Comparison of ENCODE assay signal across 13 mouse cellular contexts in genomic region chr4:88338130-88338529, GRCm38 (mm10).
DNase-seq lines count a peak whose midpoint lies in the region; ATAC-seq and TF ChIP-seq lines count a peak whose summit lies in the region.
"Had no signal": no experiment of that assay in that cellular context is flagged by ENCODE, and none has a peak within 500 bp of the region (broad histone marks: within the 10 kb centered on the region; RNA-seq: fewer than 3 reads in every experiment).

No protein-coding gene starts in this region.

- no peak for TF ChIP-seq EP300 in stomach, postnatal 0 days (optimal IDR thresholded peaks at IDR 0.05)

- H3K4me3 ChIP-seq in stomach, embryonic 15.5 days (replicated peaks), result no peak overlapping the region
- no peak overlapping the region for H3K4me3 ChIP-seq in stomach, postnatal 0 days (ENCODE audit: low read depth, low read length)
- no peak overlapping the region for H3K4me3 ChIP-seq in forebrain, postnatal 0 days (ENCODE audit: low read depth, low read length)
- H3K4me3 ChIP-seq in midbrain, embryonic 14.5 days (replicated peaks; ENCODE audit: low read depth, low read length), result no peak overlapping the region
- no peak overlapping the region for H3K4me3 ChIP-seq in thymus, adult 2 months (ENCODE audit: control insufficient read depth, insufficient read depth, low read length)
- H3K4me3 ChIP-seq: heart, embryonic 10.5 days had no signal

- H3K27ac ChIP-seq in stomach, embryonic 15.5 days, result peak overlapping the region; percentile 24; the same call in 1 of the 2 replicates
- H3K27ac ChIP-seq in stomach, postnatal 0 days (replicated peaks), result no peak overlapping the region
- no peak overlapping the region for H3K27ac ChIP-seq in forebrain, postnatal 0 days (ENCODE audit: low read depth, low read length)
- no peak overlapping the region for H3K27ac ChIP-seq in midbrain, embryonic 14.5 days (replicated peaks; ENCODE audit: low read depth, low read length)
- H3K27ac ChIP-seq in thymus, adult 2 months (ENCODE audit: control insufficient read depth, insufficient read depth, low read length), result no peak overlapping the region
- H3K27ac ChIP-seq: heart, embryonic 10.5 days; macrophage had no signal

- H3K36me3 ChIP-seq in stomach, embryonic 15.5 days, result no peaks in the 10 kb centered on the region
- no peaks in the 10 kb centered on the region for H3K36me3 ChIP-seq in stomach, postnatal 0 days (ENCODE audit: control insufficient read depth, insufficient read depth, low read length)
- no peaks in the 10 kb centered on the region for H3K36me3 ChIP-seq in forebrain, postnatal 0 days (ENCODE audit: insufficient read depth)
- H3K36me3 ChIP-seq in midbrain, embryonic 14.5 days (ENCODE audit: control insufficient read depth, insufficient read depth, low read length), result no peaks in the 10 kb centered on the region
- no peaks in the 10 kb centered on the region for H3K36me3 ChIP-seq in thymus, adult 2 months (ENCODE audit: control insufficient read depth, insufficient read depth, low read length)
- H3K36me3 ChIP-seq: heart, embryonic 10.5 days had no signal

- no peaks in the 10 kb centered on the region for H3K27me3 ChIP-seq in stomach, embryonic 15.5 days (replicated peaks)
- H3K27me3 ChIP-seq in stomach, postnatal 0 days (ENCODE audit: control insufficient read depth, insufficient read depth, low read length), result no peaks in the 10 kb centered on the region
- no peaks in the 10 kb centered on the region for H3K27me3 ChIP-seq in forebrain, postnatal 0 days (ENCODE audit: insufficient read depth, low read length)
- H3K27me3 ChIP-seq in midbrain, embryonic 14.5 days (ENCODE audit: control insufficient read depth, insufficient read depth, low read length), result no peaks in the 10 kb centered on the region
- H3K27me3 ChIP-seq in thymus, adult 2 months (ENCODE audit: control insufficient read depth, insufficient read depth, low read length), result no peaks in the 10 kb centered on the region

- WGBS in stomach, embryonic 15.5 days, result 58% methylated on average over 5 of the region's 5 CpGs
- 55% methylated on average over 5 of the region's 5 CpGs for WGBS in stomach, postnatal 0 days
- WGBS in forebrain, postnatal 0 days, result 24% methylated on average over 5 of the region's 5 CpGs
- 32% methylated on average over 5 of the region's 5 CpGs for WGBS in midbrain, embryonic 14.5 days
- 91% methylated on average over 5 of the region's 5 CpGs for WGBS in thymus, adult 2 months

- H3K4me1 ChIP-seq in stomach, embryonic 15.5 days, result no peaks in the 10 kb centered on the region
- no peaks in the 10 kb centered on the region for H3K4me1 ChIP-seq in stomach, postnatal 0 days (replicated peaks; ENCODE audit: control insufficient read depth, insufficient read depth)
- no peaks in the 10 kb centered on the region for H3K4me1 ChIP-seq in forebrain, postnatal 0 days (ENCODE audit: insufficient read depth)
- H3K4me1 ChIP-seq in midbrain, embryonic 14.5 days (ENCODE audit: control insufficient read depth, insufficient read depth, low read length), result 0 out of 2 replicates have a peak, but pooled peaks cover 5% of the 10 kb centered on the region
- no peaks in the 10 kb centered on the region for H3K4me1 ChIP-seq in thymus, adult 2 months (replicated peaks; ENCODE audit: control insufficient read depth, insufficient read depth, low read length)
- H3K4me1 ChIP-seq: heart, embryonic 10.5 days had no signal

- no peak overlapping the region for H3K4me2 ChIP-seq in stomach, embryonic 15.5 days
- no peak overlapping the region for H3K4me2 ChIP-seq in stomach, postnatal 0 days (replicated peaks; ENCODE audit: low read depth)
- H3K4me2 ChIP-seq in forebrain, postnatal 0 days (ENCODE audit: low read depth), result no peak overlapping the region
- no peak overlapping the region for H3K4me2 ChIP-seq in midbrain, embryonic 14.5 days (ENCODE audit: low read length)

- H3K9ac ChIP-seq in stomach, embryonic 15.5 days, result no peak overlapping the region
- no peak overlapping the region for H3K9ac ChIP-seq in stomach, postnatal 0 days (ENCODE audit: low read length)
- no peak overlapping the region for H3K9ac ChIP-seq in forebrain, postnatal 0 days
- H3K9ac ChIP-seq in midbrain, embryonic 14.5 days (replicated peaks; ENCODE audit: low read length), result no peak overlapping the region
- H3K9ac ChIP-seq: liver, postnatal 0 days had no signal

- no peak for TF ChIP-seq CTCF in stomach, postnatal 0 days (IDR thresholded peaks at IDR 0.05; ENCODE audit: low read depth)
- no peak for TF ChIP-seq CTCF in forebrain, postnatal 0 days (IDR thresholded peaks at IDR 0.05; ENCODE audit: low read depth)
- TF ChIP-seq CTCF in thymus, adult 2 months (IDR thresholded peaks at IDR 0.05; ENCODE audit: borderline replicate concordance, control insufficient read depth, extremely low read depth, insufficient read depth, low read length, poor library complexity), result no peak

- ATAC-seq in stomach, embryonic 15.5 days (ENCODE audit: insufficient read depth, low FRiP score, low read depth), result no peak
- no peak for ATAC-seq in stomach, postnatal 0 days (ENCODE audit: low FRiP score, low TSS enrichment)
- peak; percentile 69 for ATAC-seq in forebrain, postnatal 0 days
- ATAC-seq in midbrain, embryonic 14.5 days (ENCODE audit: low FRiP score, low TSS enrichment), result peak; percentile 57; the same call in 1 of the 2 replicates
- no peak for ATAC-seq in inflammation-experienced regulatory T-cells, adult 6 months
- ATAC-seq: liver, postnatal 0 days had no signal

- no peak for TF ChIP-seq POLR2A in thymus, adult 2 months (IDR thresholded peaks at IDR 0.05; ENCODE audit: control insufficient read depth, extremely low read depth, insufficient read depth, low read length, poor library complexity)

- no peak for DNase-seq in stomach, postnatal 0 days (ENCODE audit: low spot score)
- no peak for DNase-seq in forebrain, postnatal 0 days
- DNase-seq in midbrain, embryonic 14.5 days, result peak; percentile 45
- no peak for DNase-seq in thymus, adult 2 months
- DNase-seq in spleen, postnatal 14 days (ENCODE audit: low spot score in 2 of 2), result no peak
- DNase-seq: adrenal gland, postnatal 36 days; heart, postnatal 4 days; liver, postnatal 0 days; spleen, adult 18-20 months had no signal

- H3K9me3 ChIP-seq in stomach, embryonic 15.5 days, result no peaks in the 10 kb centered on the region
- H3K9me3 ChIP-seq in stomach, postnatal 0 days (ENCODE audit: control insufficient read depth, low read length), result no peaks in the 10 kb centered on the region
- no peaks in the 10 kb centered on the region for H3K9me3 ChIP-seq in forebrain, postnatal 0 days (ENCODE audit: low read length)
- no peaks in the 10 kb centered on the region for H3K9me3 ChIP-seq in midbrain, embryonic 14.5 days (ENCODE audit: control insufficient read depth, low read length)
- H3K9me3 ChIP-seq: heart, embryonic 10.5 days had no signal

Comparison
In these comparisons a context has a peak if more than half of its experiments do, and no peak if none do; other contexts are left out.
1. ATAC-seq: peak in forebrain, postnatal 0 days (single experiment) and midbrain, embryonic 14.5 days (single experiment); none in stomach, embryonic 15.5 days (single experiment), stomach, postnatal 0 days (single experiment) and inflammation-experienced regulatory T-cells, adult 6 months (single experiment).